Mouse (Mus musculus) heart, adult 2 months (tissue): ENCODE data around the gene Phpt1. TPM values are rescaled to one million over a fixed set of nuclear protein-coding genes. Genes with fewer than 3 reads are reported as not detected.

Experiments used
- DNase-seq, 2 experiments: peaks; one replicate each; pipeline ENCODE4 v3.0.0; 2021
- H3K27ac ChIP-seq: fragments of 200-600 bp; 2 replicates; pipeline ENCODE4 v1.8.1; 2022
- H3K27me3 ChIP-seq: fragments of 200-500 bp; 2 replicates; pipeline ENCODE4 v1.6.1; 2012; ENCODE audit warnings: mild to moderate bottlenecking, low read length, inconsistent platforms, mixed read lengths; ENCODE audit not compliant: control insufficient read depth, insufficient read depth
- H3K36me3 ChIP-seq: fragments of 200-500 bp; 2 replicates; pipeline ENCODE4 v1.6.1; 2012; ENCODE audit warnings: low read length, inconsistent platforms; ENCODE audit not compliant: control insufficient read depth, insufficient read depth
- H3K4me1 ChIP-seq: fragments of 200-500 bp; 2 replicates; pipeline ENCODE4 v1.6.1; 2011; ENCODE audit warnings: low read length; ENCODE audit not compliant: control insufficient read depth, insufficient read depth
- H3K4me3 ChIP-seq: fragments of 200-600 bp; 2 replicates; pipeline ENCODE4 v1.8.1; 2022
- H3K79me2 ChIP-seq: fragments of 200-500 bp; replicated peaks from 2 replicates; pipeline ENCODE4 v1.6.1; 2012; ENCODE audit warnings: mild to moderate bottlenecking, inconsistent platforms, low read length, moderate library complexity, mixed read lengths; ENCODE audit not compliant: control insufficient read depth, insufficient read depth
- H3K9ac ChIP-seq: fragments of 200-500 bp; 2 replicates; pipeline ENCODE4 v1.6.1; 2012; ENCODE audit warnings: low read depth, mild to moderate bottlenecking, control low read depth, inconsistent platforms, low read length, mixed read lengths
- CTCF ChIP-seq: fragments of 200-600 bp; IDR thresholded peaks from 2 replicates; pipeline ENCODE4 v1.8.1; 2022; ENCODE audit warnings: antibody characterized with exemption, mild to moderate bottlenecking, moderate library complexity
- EP300 ChIP-seq: fragments of 200-500 bp; IDR thresholded peaks from 2 replicates; pipeline ENCODE4 v1.6.1; 2011; ENCODE audit warnings: low read depth, low read length, control low read depth; ENCODE audit not compliant: insufficient read depth
- POLR2A ChIP-seq: fragments of 200-500 bp; IDR thresholded peaks from 2 replicates; pipeline ENCODE4 v1.6.1; 2011; ENCODE audit warnings: mild to moderate bottlenecking, low read depth, low read length, control low read depth; ENCODE audit not compliant: insufficient read depth
- WGBS: fragments of 180-500 bp; shearing (Covaris S2); methylation state at CpG from one replicate; pipeline ENCODE4 v1.1.7; 2018; 5-methylcytosine and 5-hydroxymethylcytosine counted together
- intact Hi-C: fragments of 180-260 bp; cut with DNase I; formaldehyde crosslinking; loops from one replicate; pipeline ENCODE4 v1.15.1; 2025
- polyA plus RNA-seq: library from polyadenylated mRNA; depleted of rRNA; stranded (reverse); fragments of >200 nt; gene quantifications from 2 replicates; pipeline ENCODE4 v1.2.3, GENCODE M21; 2012
- total RNA-seq, 2 experiments: library from RNA; stranded (reverse); gene quantifications; 2 replicates each; pipeline ENCODE4 v1.2.3; 2021

The Phpt1 gene
- total and polyA plus RNA-seq, 3 experiments, result 52.6 to 100 (median 69.9) TPM

DNA sequence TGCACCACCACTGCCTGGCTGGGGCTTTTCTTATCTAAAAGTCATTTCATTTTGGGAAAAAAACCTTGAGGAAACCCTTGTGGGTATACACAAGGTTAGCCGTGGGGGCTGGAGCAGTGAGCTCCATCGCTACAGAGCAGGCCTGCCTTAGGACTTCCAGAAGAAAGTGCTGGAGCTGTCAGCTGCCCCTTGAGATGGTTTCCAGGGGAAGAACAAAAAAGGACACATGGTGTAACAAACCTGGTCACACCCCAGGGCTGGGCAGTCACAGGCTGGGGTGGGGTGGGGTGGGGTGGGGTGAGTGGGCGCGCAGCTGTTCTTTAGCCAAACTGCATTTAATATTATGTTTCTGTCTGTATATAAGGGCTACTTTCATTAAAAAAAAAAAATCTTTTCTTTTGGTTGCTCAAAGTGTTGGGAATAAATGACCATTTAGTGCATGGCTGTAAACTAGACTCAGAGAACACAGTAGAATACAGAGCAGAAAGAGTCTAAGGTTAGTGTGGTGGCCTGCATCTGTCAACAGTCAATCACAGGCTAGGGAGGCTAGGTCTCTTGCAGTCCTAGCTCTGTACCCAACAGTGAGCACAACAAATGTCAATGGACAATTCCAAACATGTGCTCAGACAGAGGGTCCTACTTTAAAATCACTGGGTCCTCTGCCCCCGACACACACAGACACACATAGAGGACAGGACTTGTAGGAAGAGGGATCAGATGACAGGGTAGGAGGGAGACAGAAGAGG lies 21.9 kb upstream of the Phpt1 start:
- Histone ChIP-seq H3K4me1 (no peaks in the 10 kb centered on the region), H3K27ac (no peak overlapping the region), H3K9ac (no peak overlapping the region), H3K79me2 (no peaks in the 10 kb centered on the region), H3K4me3 (no peak overlapping the region), H3K36me3 (peaks cover 2% of the 10 kb centered on the region; the same call in 1 of the 2 replicates), H3K27me3 (no peaks in the 10 kb centered on the region)
- no peak for TF ChIP-seq CTCF
- TF ChIP-seq POLR2A, result no peak
- no peak for TF ChIP-seq EP300
- WGBS, result 95% methylated on average over 5 of the region's 5 CpGs
- intact Hi-C loops, result no loop called here
- no peak for DNase-seq

DNA sequence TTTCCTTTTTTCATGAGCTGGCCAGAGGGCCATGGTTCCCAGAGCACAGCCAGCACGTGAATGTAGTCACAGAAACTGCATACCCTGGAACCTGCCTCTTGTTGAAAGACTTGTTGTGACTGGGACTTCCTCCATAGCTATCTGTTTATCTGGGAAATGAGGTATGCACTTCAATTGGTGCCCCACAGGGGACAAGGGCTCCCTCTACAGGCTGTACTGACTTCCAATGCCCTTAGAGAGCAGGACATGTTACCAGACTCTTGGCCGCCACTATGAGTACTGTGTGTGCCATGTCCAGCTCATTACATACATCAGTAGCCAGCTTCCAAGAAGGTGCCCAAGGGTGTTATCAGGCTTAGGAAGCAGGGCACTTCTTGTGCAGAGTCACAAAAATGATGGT lies 16.8 kb upstream of the Phpt1 start:
- 82% methylated on average over 2 of the region's 2 CpGs for WGBS
- no peaks in the 10 kb centered on the region; the same call in 1 of the 2 replicates for H3K36me3 ChIP-seq
- H3K27ac ChIP-seq, result no peak overlapping the region
- intact Hi-C loops, result no loop called here
- H3K79me2 ChIP-seq, result no peaks in the 10 kb centered on the region
- DNase-seq, result no peak
- H3K4me1 ChIP-seq, result peaks cover 4% of the 10 kb centered on the region; the same call in 1 of the 2 replicates
- TF ChIP-seq POLR2A, result no peak
- TF ChIP-seq EP300, result no peak
- peak; percentile 64 for TF ChIP-seq CTCF
- H3K27me3 ChIP-seq, result no peaks in the 10 kb centered on the region
- H3K9ac ChIP-seq, result no peak overlapping the region
- H3K4me3 ChIP-seq, result no peak overlapping the region

DNA sequence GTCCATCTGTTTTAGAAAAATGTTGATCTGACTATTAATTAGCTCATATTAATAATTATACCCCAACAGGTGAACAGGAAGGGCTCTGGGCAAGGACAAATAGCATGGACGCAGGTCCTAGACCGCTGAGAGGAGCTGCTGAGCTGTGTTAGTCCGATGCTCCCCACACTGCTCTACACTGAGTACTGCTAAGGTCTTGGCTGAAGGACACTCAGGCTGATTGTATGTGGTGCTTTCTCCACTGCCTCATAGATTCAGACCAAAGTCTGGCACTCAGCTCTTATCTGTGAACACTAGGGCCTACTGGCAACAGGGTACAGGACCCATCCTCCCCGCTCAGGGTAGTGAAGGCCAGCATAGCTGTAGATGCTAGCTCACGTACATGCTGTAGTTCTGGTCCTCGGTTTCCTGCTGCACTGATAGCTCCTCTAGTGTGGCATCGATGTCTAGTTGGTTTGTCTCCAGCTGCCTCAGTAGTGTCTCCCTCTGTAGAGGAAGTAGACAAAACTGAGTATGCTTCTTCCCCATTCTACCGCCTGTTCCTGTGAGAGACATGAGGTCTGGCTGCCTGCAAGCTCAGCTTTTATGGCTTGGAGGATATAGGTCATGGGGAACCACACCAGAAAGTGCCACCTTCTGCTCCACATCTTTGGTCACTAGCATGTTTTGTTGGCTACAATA lies 13.3 kb upstream of the Phpt1 start:
- no peak overlapping the region for H3K4me3 ChIP-seq
- H3K27me3 ChIP-seq, result no peaks in the 10 kb centered on the region
- TF ChIP-seq CTCF (no peak), EP300 (no peak), POLR2A (no peak)
- peak in 1 of 2 experiments; percentile 24 for DNase-seq
- no peak overlapping the region for H3K27ac ChIP-seq
- intact Hi-C loops, result no loop called here
- peaks cover 7% of the 10 kb centered on the region; the same call in 1 of the 2 replicates for H3K4me1 ChIP-seq
- no peaks in the 10 kb centered on the region for H3K79me2 ChIP-seq
- 74% methylated on average over 8 of the region's 8 CpGs for WGBS
- no peak overlapping the region for H3K9ac ChIP-seq
- H3K36me3 ChIP-seq, result no peaks in the 10 kb centered on the region

DNA sequence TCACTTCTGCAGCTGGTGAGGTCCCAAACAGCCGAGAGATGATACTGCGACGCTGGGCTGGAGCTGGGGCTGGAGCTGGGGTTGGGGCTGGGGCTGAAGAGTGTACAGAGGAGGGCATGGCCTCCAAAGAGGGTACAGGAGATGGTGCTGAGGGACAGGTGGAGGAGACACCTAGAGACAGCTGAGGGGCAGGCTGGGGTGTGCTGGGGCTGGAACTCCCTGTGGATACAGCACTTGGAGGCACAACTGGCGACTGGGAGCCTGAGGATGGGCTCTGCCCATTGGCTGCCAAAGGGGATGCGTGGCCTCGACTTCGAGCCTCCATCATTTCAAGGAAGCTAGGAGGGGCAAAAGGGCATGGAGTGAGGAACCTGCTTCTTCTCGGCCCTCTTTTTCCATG lies 12.3 kb upstream of the Phpt1 start:
- Histone ChIP-seq H3K79me2 (no peaks in the 10 kb centered on the region), H3K27me3 (no peaks in the 10 kb centered on the region), H3K36me3 (no peaks in the 10 kb centered on the region), H3K4me3 (no peak overlapping the region), H3K4me1 (peaks cover 7% of the 10 kb centered on the region; the same call in 1 of the 2 replicates), H3K9ac (no peak overlapping the region), H3K27ac (no peak overlapping the region)
- intact Hi-C loops, result no loop called here
- WGBS, result 87% methylated on average over 8 of the region's 8 CpGs
- DNase-seq, result no peak
- no peak for TF ChIP-seq CTCF
- no peak for TF ChIP-seq EP300
- no peak for TF ChIP-seq POLR2A

DNA sequence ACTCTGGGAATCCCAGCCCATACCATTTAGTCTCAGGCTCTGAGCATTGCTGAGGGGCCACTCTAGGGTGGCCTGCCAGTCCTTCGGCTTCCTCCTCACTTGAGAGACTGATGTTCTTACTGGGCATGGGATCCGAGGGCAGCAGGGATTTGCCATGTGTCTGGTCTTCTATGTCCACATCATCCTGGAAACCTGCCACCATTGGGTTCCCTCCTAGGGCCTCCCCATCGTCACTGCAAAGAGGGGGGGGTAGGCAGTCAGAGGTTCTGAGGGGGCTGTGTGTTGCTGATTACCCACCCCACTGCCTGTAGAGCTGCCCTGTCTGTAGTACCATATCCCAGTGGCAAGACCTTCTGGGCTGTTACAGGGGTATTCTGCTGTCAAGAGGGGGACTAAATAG lies 10.6 kb upstream of the Phpt1 start:
- Histone ChIP-seq H3K4me1 (peaks cover 13% of the 10 kb centered on the region), H3K36me3 (no peaks in the 10 kb centered on the region), H3K27me3 (no peaks in the 10 kb centered on the region; the same call in 1 of the 2 replicates), H3K4me3 (no peak overlapping the region), H3K9ac (no peak overlapping the region), H3K27ac (no peak overlapping the region), H3K79me2 (no peaks in the 10 kb centered on the region)
- TF ChIP-seq EP300, result no peak
- TF ChIP-seq POLR2A, result no peak
- no peak for TF ChIP-seq CTCF
- DNase-seq, result no peak
- intact Hi-C loops, result no loop called here
- 68% methylated on average over 3 of the region's 3 CpGs for WGBS

DNA sequence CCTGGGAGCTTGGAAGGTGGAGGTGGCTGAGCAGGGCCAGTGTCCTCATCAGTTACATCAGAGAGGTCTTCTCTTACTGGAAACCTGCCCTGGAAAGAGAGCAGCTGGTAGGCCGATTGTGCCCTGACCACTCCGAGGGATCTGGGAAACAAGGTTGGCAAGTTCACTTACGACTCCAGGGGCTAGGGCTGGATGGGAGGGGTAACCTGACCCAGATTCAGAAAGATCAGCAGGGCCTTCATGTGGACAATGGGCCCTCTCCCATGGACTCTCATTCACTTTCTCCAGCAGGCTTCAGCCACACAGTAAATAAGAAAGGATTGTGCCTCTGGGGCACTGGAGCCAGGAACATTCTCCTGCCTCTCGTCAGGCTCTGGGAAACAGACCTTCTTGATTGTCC lies 9.8 kb upstream of the Phpt1 start:
- Histone ChIP-seq H3K36me3 (no peaks in the 10 kb centered on the region), H3K79me2 (no peaks in the 10 kb centered on the region), H3K4me1 (peaks cover 15% of the 10 kb centered on the region), H3K27ac (no peak overlapping the region), H3K9ac (no peak overlapping the region), H3K27me3 (peaks cover 2% of the 10 kb centered on the region), H3K4me3 (no peak overlapping the region)
- DNase-seq, result peak in 1 of 2 experiments; percentile 21
- intact Hi-C loops, result no loop called here
- 86% methylated on average over 4 of the region's 4 CpGs for WGBS
- TF ChIP-seq EP300, result no peak
- TF ChIP-seq POLR2A, result no peak
- no peak for TF ChIP-seq CTCF
